Mouse (Mus musculus): ENCODE measurements at regions not wholly inside any gene's neighbourhood (a gene's known extent, or its start where the extent isn't known, plus 50 kb on each side); places are given as distances from the start of the nearest gene placed in this dataset.
"Not testable (repeated sequence)": the region's sequence is repeated elsewhere in the genome, so short reads cannot be mapped to it uniquely, and the experiment has no call there.

GRCm38 (mm10) chr8:20016082-20016840, 113.1 kb downstream of the Gm31371 start:
- WGBS: 78% methylated on average over 17 of the region's 17 CpGs
- H3K4me3 ChIP-seq (ENCODE audit: insufficient read depth, low read depth, low read length); H3K27me3 ChIP-seq (ENCODE audit: control insufficient read depth, insufficient read depth, low read length); H3K4me1 ChIP-seq (ENCODE audit: control insufficient read depth, insufficient read depth, low read length); H3K9ac ChIP-seq (ENCODE audit: low read depth, low read length); H3K27ac ChIP-seq (replicated peaks; ENCODE audit: insufficient read depth, low read depth, low read length); H3K79me2 ChIP-seq (ENCODE audit: control insufficient read depth, insufficient read depth, low read length); H3K36me3 ChIP-seq (ENCODE audit: control insufficient read depth, insufficient read depth, low read length); DNase-seq (ENCODE audit: extremely low read depth, low read depth, low spot score): not testable (repeated sequence)

- not testable (repeated sequence) for H3K4me3 ChIP-seq (ENCODE audit: insufficient read depth, low read depth, low read length); DNase-seq (ENCODE audit: extremely low read depth, low read depth, low spot score); H3K27me3 ChIP-seq (ENCODE audit: control insufficient read depth, insufficient read depth, low read length); H3K79me2 ChIP-seq (ENCODE audit: control insufficient read depth, insufficient read depth, low read length); H3K27ac ChIP-seq (replicated peaks; ENCODE audit: insufficient read depth, low read depth, low read length); H3K9ac ChIP-seq (ENCODE audit: low read depth, low read length); H3K4me1 ChIP-seq (ENCODE audit: control insufficient read depth, insufficient read depth, low read length); H3K36me3 ChIP-seq (ENCODE audit: control insufficient read depth, insufficient read depth, low read length)
- 92% methylated on average over 1 of the region's 2 CpGs for WGBS
Observed at GRCm38 (mm10) chr8:20025521-20025920, 122.3 kb downstream of the Gm31371 start.

- WGBS: 66% methylated on average over 2 of the region's 2 CpGs
- not testable (repeated sequence) for H3K36me3 ChIP-seq (ENCODE audit: control insufficient read depth, insufficient read depth, low read length); H3K4me1 ChIP-seq (ENCODE audit: control insufficient read depth, insufficient read depth, low read length); H3K27me3 ChIP-seq (ENCODE audit: control insufficient read depth, insufficient read depth, low read length); DNase-seq (ENCODE audit: extremely low read depth, low read depth, low spot score); H3K4me3 ChIP-seq (ENCODE audit: insufficient read depth, low read depth, low read length); H3K79me2 ChIP-seq (ENCODE audit: control insufficient read depth, insufficient read depth, low read length); H3K27ac ChIP-seq (replicated peaks; ENCODE audit: insufficient read depth, low read depth, low read length); H3K9ac ChIP-seq (ENCODE audit: low read depth, low read length)
Observed at GRCm38 (mm10) chr8:20027956-20028355, 124.8 kb downstream of the Gm31371 start.

GRCm38 (mm10) chr8:20030131-20030530, 126.9 kb downstream of the Gm31371 start:
- WGBS: 77% methylated on average over 2 of the region's 2 CpGs
- not testable (repeated sequence) for H3K9ac ChIP-seq (ENCODE audit: low read depth, low read length); H3K27ac ChIP-seq (replicated peaks; ENCODE audit: insufficient read depth, low read depth, low read length); H3K36me3 ChIP-seq (ENCODE audit: control insufficient read depth, insufficient read depth, low read length); DNase-seq (ENCODE audit: extremely low read depth, low read depth, low spot score); H3K27me3 ChIP-seq (ENCODE audit: control insufficient read depth, insufficient read depth, low read length); H3K4me3 ChIP-seq (ENCODE audit: insufficient read depth, low read depth, low read length); H3K4me1 ChIP-seq (ENCODE audit: control insufficient read depth, insufficient read depth, low read length); H3K79me2 ChIP-seq (ENCODE audit: control insufficient read depth, insufficient read depth, low read length)

GRCm38 (mm10) chr8:20057626-20058025, 154.4 kb downstream of the Gm31371 start:
- not testable (repeated sequence) for H3K27me3 ChIP-seq (ENCODE audit: control insufficient read depth, insufficient read depth, low read length); H3K4me1 ChIP-seq (ENCODE audit: control insufficient read depth, insufficient read depth, low read length); H3K27ac ChIP-seq (replicated peaks; ENCODE audit: insufficient read depth, low read depth, low read length); H3K36me3 ChIP-seq (ENCODE audit: control insufficient read depth, insufficient read depth, low read length); H3K9ac ChIP-seq (ENCODE audit: low read depth, low read length); DNase-seq (ENCODE audit: extremely low read depth, low read depth, low spot score); H3K4me3 ChIP-seq (ENCODE audit: insufficient read depth, low read depth, low read length); H3K79me2 ChIP-seq (ENCODE audit: control insufficient read depth, insufficient read depth, low read length)
- WGBS: 71% methylated on average over 2 of the region's 3 CpGs

- WGBS: 81% methylated on average over 5 of the region's 5 CpGs
- not testable (repeated sequence) for H3K9ac ChIP-seq (ENCODE audit: low read depth, low read length); H3K27me3 ChIP-seq (ENCODE audit: control insufficient read depth, insufficient read depth, low read length); H3K36me3 ChIP-seq (ENCODE audit: control insufficient read depth, insufficient read depth, low read length); H3K4me1 ChIP-seq (ENCODE audit: control insufficient read depth, insufficient read depth, low read length); DNase-seq (ENCODE audit: extremely low read depth, low read depth, low spot score); H3K27ac ChIP-seq (replicated peaks; ENCODE audit: insufficient read depth, low read depth, low read length); H3K79me2 ChIP-seq (ENCODE audit: control insufficient read depth, insufficient read depth, low read length); H3K4me3 ChIP-seq (ENCODE audit: insufficient read depth, low read depth, low read length)
Observed at GRCm38 (mm10) chr8:20098121-20098520, 194.9 kb downstream of the Gm31371 start.

- H3K36me3 ChIP-seq (ENCODE audit: control insufficient read depth, insufficient read depth, low read length); H3K9ac ChIP-seq (ENCODE audit: low read depth, low read length); DNase-seq (ENCODE audit: extremely low read depth, low read depth, low spot score); H3K79me2 ChIP-seq (ENCODE audit: control insufficient read depth, insufficient read depth, low read length); H3K27me3 ChIP-seq (ENCODE audit: control insufficient read depth, insufficient read depth, low read length); H3K27ac ChIP-seq (replicated peaks; ENCODE audit: insufficient read depth, low read depth, low read length); H3K4me3 ChIP-seq (ENCODE audit: insufficient read depth, low read depth, low read length); H3K4me1 ChIP-seq (ENCODE audit: control insufficient read depth, insufficient read depth, low read length): not testable (repeated sequence)
- WGBS: no CpG with 5 or more reads among the region's 1 CpGs
Observed at GRCm38 (mm10) chr8:20100241-20100640, 197.0 kb downstream of the Gm31371 start.

- WGBS: no CpG with 5 or more reads among the region's 2 CpGs
- not testable (repeated sequence) for H3K4me1 ChIP-seq (ENCODE audit: control insufficient read depth, insufficient read depth, low read length); DNase-seq (ENCODE audit: extremely low read depth, low read depth, low spot score); H3K27ac ChIP-seq (replicated peaks; ENCODE audit: insufficient read depth, low read depth, low read length); H3K79me2 ChIP-seq (ENCODE audit: control insufficient read depth, insufficient read depth, low read length); H3K4me3 ChIP-seq (ENCODE audit: insufficient read depth, low read depth, low read length); H3K27me3 ChIP-seq (ENCODE audit: control insufficient read depth, insufficient read depth, low read length); H3K36me3 ChIP-seq (ENCODE audit: control insufficient read depth, insufficient read depth, low read length); H3K9ac ChIP-seq (ENCODE audit: low read depth, low read length)
Observed at GRCm38 (mm10) chr8:20102374-20102773, 199.2 kb downstream of the Gm31371 start.

GRCm38 (mm10) chr8:20107154-20107553, 204.0 kb downstream of the Gm31371 start:
- not testable (repeated sequence) for H3K4me1 ChIP-seq (ENCODE audit: control insufficient read depth, insufficient read depth, low read length); H3K79me2 ChIP-seq (ENCODE audit: control insufficient read depth, insufficient read depth, low read length); DNase-seq (ENCODE audit: extremely low read depth, low read depth, low spot score); H3K36me3 ChIP-seq (ENCODE audit: control insufficient read depth, insufficient read depth, low read length); H3K9ac ChIP-seq (ENCODE audit: low read depth, low read length); H3K27ac ChIP-seq (replicated peaks; ENCODE audit: insufficient read depth, low read depth, low read length); H3K27me3 ChIP-seq (ENCODE audit: control insufficient read depth, insufficient read depth, low read length); H3K4me3 ChIP-seq (ENCODE audit: insufficient read depth, low read depth, low read length)
- 86% methylated on average over 1 of the region's 2 CpGs for WGBS

All from liver, adult 2 months (tissue).